Mouse (Mus musculus) liver, adult 2 months (tissue): ENCODE measurements around the gene Plekhb2. TPM values are rescaled to one million over a fixed set of nuclear protein-coding genes. Genes with fewer than 3 reads are reported as not detected.

ENCODE experiments used
- DNase-seq: peaks from one replicate; pipeline ENCODE4 v3.0.0-alpha.2; 2011; ENCODE audit warnings: low read depth, low spot score; ENCODE audit errors: extremely low read depth
- H3K27ac ChIP-seq: fragments of 200-500 bp; replicated peaks from 2 replicates; pipeline ENCODE4 v1.5.1; 2012; ENCODE audit warnings: low read depth, mild to moderate bottlenecking, control low read depth, inconsistent platforms, low read length; ENCODE audit not compliant: insufficient read depth
- H3K27me3 ChIP-seq: fragments of 200-500 bp; 2 replicates; pipeline ENCODE4 v1.6.1; 2012; ENCODE audit warnings: mild to moderate bottlenecking, moderate library complexity, low read length, inconsistent platforms; ENCODE audit not compliant: control insufficient read depth, insufficient read depth
- H3K36me3 ChIP-seq: fragments of 200-500 bp; 2 replicates; pipeline ENCODE4 v1.6.1; 2012; ENCODE audit warnings: low read length, inconsistent platforms; ENCODE audit not compliant: control insufficient read depth, insufficient read depth
- H3K4me1 ChIP-seq: fragments of 200-500 bp; 2 replicates; pipeline ENCODE4 v1.6.1; 2011; ENCODE audit warnings: low read length; ENCODE audit not compliant: control insufficient read depth, insufficient read depth
- H3K4me3 ChIP-seq: fragments of 200-500 bp; 2 replicates; pipeline ENCODE4 v1.5.1; 2011; ENCODE audit warnings: low read depth, mild to moderate bottlenecking, control low read depth, low read length, moderate library complexity; ENCODE audit not compliant: insufficient read depth
- H3K79me2 ChIP-seq: fragments of 200-500 bp; 2 replicates; pipeline ENCODE4 v1.6.1; 2012; ENCODE audit warnings: inconsistent platforms, mild to moderate bottlenecking, low read length, moderate library complexity; ENCODE audit not compliant: control insufficient read depth, insufficient read depth
- H3K9ac ChIP-seq: fragments of 200-500 bp; 2 replicates; pipeline ENCODE4 v1.6.1; 2012; ENCODE audit warnings: low read depth, mild to moderate bottlenecking, control low read depth, inconsistent platforms, low read length
- CTCF ChIP-seq: fragments of 200-500 bp; IDR thresholded peaks from 2 replicates; pipeline ENCODE4 v1.5.1; 2011; ENCODE audit warnings: low read depth, low read length, control low read depth
- POLR2A ChIP-seq: fragments of 200-500 bp; IDR thresholded peaks from 2 replicates; pipeline ENCODE4 v1.6.1; 2011; ENCODE audit warnings: low read length, control low read depth; ENCODE audit not compliant: insufficient read depth; ENCODE audit errors: extremely low read depth
- WGBS: fragments of 180-500 bp; shearing (Covaris S2); methylation state at CpG from one replicate; pipeline ENCODE4 v1.1.7; 2018; 5-methylcytosine and 5-hydroxymethylcytosine counted together
- polyA plus RNA-seq: library from polyadenylated mRNA; depleted of rRNA; stranded (reverse); fragments of >200 nt; gene quantifications from 2 replicates; pipeline ENCODE4 v1.2.3, GENCODE M21; 2012; rRNA removed
- total RNA-seq: library from RNA; depleted of rRNA; stranded (reverse); fragments of >200 nt; gene quantifications from 2 replicates; pipeline ENCODE4 v1.2.3, GENCODE M21; 2014; rRNA removed

The Plekhb2 gene
- total and polyA plus RNA-seq, 2 experiments = 10.6 to 14.5 TPM

GRCm38 (mm10) chr1:34893331-34893730 lies 43.6 kb downstream of the Plekhb2 start:
- no peaks in the 10 kb centered on the region for H3K36me3 ChIP-seq
- WGBS = 74% methylated on average over 4 of the region's 4 CpGs
- H3K4me1 ChIP-seq = no peaks in the 10 kb centered on the region
- no peaks in the 10 kb centered on the region for H3K79me2 ChIP-seq
- no peaks in the 10 kb centered on the region for H3K27me3 ChIP-seq
- TF ChIP-seq POLR2A = no peak
- no peak for TF ChIP-seq CTCF
- no peak overlapping the region for H3K9ac ChIP-seq
- no peak overlapping the region for H3K27ac ChIP-seq
- DNase-seq = no peak
- no peak overlapping the region for H3K4me3 ChIP-seq

GRCm38 (mm10) chr1:34893831-34894230 lies 44.1 kb downstream of the Plekhb2 start:
- DNase-seq = no peak
- Histone ChIP-seq H3K9ac (no peak overlapping the region), H3K27me3 (no peaks in the 10 kb centered on the region), H3K79me2 (no peaks in the 10 kb centered on the region), H3K4me3 (no peak overlapping the region), H3K4me1 (no peaks in the 10 kb centered on the region), H3K36me3 (no peaks in the 10 kb centered on the region), H3K27ac (no peak overlapping the region)
- 65% methylated on average over 6 of the region's 6 CpGs for WGBS
- TF ChIP-seq CTCF = no peak
- TF ChIP-seq POLR2A = no peak

GRCm38 (mm10) chr1:34896102-34896501 lies 46.3 kb downstream of the Plekhb2 start:
- no peak overlapping the region for H3K4me3 ChIP-seq
- TF ChIP-seq CTCF = no peak
- no peak overlapping the region for H3K27ac ChIP-seq
- 83% methylated on average over 5 of the region's 5 CpGs for WGBS
- no peaks in the 10 kb centered on the region for H3K79me2 ChIP-seq
- DNase-seq = no peak
- no peaks in the 10 kb centered on the region for H3K4me1 ChIP-seq
- no peaks in the 10 kb centered on the region for H3K36me3 ChIP-seq
- H3K9ac ChIP-seq = no peak overlapping the region
- H3K27me3 ChIP-seq = no peaks in the 10 kb centered on the region

GRCm38 (mm10) chr1:34896898-34897297 lies 47.1 kb downstream of the Plekhb2 start:
- H3K4me1 ChIP-seq = no peaks in the 10 kb centered on the region
- 26% methylated on average over 4 of the region's 4 CpGs for WGBS
- no peak overlapping the region for H3K27ac ChIP-seq
- no peak overlapping the region for H3K4me3 ChIP-seq
- no peak for TF ChIP-seq POLR2A
- peak; percentile 67 for TF ChIP-seq CTCF
- peak; percentile 27 for DNase-seq
- no peaks in the 10 kb centered on the region for H3K36me3 ChIP-seq
- no peak overlapping the region for H3K9ac ChIP-seq
- no peaks in the 10 kb centered on the region for H3K27me3 ChIP-seq
- H3K79me2 ChIP-seq = no peaks in the 10 kb centered on the region

- no peak overlapping the region for H3K4me3 ChIP-seq
- no peaks in the 10 kb centered on the region for H3K27me3 ChIP-seq
- H3K79me2 ChIP-seq = no peaks in the 10 kb centered on the region
- H3K27ac ChIP-seq = no peak overlapping the region
- no peak for TF ChIP-seq POLR2A
- no peak for TF ChIP-seq CTCF
- H3K4me1 ChIP-seq = no peaks in the 10 kb centered on the region
- no peaks in the 10 kb centered on the region for H3K36me3 ChIP-seq
- WGBS = 90% methylated on average over 15 of the region's 15 CpGs
- H3K9ac ChIP-seq = no peak overlapping the region
- no peak for DNase-seq
These were observed 78.9 kb downstream of the Plekhb2 start for GRCm38 (mm10) chr1:34928656-34929055.

Other genes starting within 250 kb of the Plekhb2 start
- 16.6 and 23.3 TPM in 2 replicates for gene Fam168b, start 6.9 kb upstream of the Plekhb2 start, total RNA-seq
- 105 and 117 TPM in 2 replicates for gene Fam168b, start 6.9 kb upstream of the Plekhb2 start, polyA plus RNA-seq